Mouse (Mus musculus): Measurements from ENCODE around the gene Hmox2.
"Not testable (repeated sequence)": the region's sequence is repeated elsewhere in the genome, so short reads cannot be mapped to it uniquely, and the experiment has no call there.

The Hmox2 gene

DNA sequence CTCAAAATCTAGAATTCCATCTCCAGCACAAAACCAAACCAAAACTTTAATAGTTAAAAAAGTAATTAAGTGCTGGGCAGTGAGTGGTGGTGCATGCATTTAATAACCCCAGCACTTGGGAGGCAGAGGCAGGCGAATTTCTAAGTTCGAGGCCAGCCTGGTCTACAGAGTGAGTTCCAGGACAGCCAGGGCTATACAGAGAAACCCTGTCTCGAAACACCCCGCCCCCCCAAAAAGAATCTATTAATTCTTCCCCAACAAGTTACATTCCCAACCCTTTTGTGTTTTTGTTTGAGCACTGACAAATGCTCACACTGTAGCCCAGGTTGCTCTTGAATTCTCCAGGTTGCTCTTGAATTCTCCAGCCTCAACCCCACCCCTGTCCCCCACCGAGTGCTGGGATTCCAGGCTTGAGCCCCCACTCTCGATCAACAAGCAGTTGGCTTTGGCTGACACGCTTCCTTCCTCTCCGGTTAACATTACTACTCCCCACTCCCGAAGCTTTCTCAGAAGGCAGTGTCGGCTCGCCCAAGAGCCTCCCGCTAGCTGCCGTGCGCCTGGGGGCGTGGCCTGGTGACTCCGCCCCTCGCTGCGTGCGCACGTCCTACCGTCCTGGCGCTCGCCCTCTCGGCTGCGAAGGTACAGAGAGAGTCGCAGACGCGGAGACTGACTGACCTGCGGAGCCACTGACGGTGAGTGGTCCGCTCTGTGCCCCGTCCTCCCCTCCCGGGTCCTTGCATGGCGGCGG is at the start of gene Hmox2:
Gene Hmox2, plus strand, starts transcription at position 582 of the 748 bp plus-strand sequence.
- peak; percentile 82 for DNase-seq (ENCODE audit: low spot score)

- no peak for DNase-seq (ENCODE audit: low spot score)
Measured at GRCm38 (mm10) chr16:4676836-4677235, 49.3 kb upstream of the Hmox2 start.

DNA sequence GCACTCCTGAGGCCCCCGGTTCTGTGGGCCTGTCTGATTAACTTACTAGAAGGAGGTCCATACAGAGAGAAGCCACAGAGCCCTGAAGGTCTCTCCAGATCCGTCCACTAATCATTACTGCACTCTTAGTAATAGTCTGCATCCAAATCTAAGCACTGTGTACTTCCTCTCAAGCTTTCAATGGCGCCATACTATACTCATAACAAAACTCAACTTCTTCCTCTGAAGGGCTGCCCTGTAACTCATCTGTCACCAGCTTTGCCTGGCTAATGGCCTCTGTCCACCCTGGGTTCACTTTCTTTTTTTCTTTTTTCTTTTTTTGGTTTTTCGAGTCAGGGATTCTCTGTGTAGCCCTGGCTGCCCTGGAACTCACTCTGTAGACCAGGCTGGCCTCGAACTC is 48.1 kb upstream of the Hmox2 start:
- no peak for DNase-seq (ENCODE audit: low spot score)

DNA sequence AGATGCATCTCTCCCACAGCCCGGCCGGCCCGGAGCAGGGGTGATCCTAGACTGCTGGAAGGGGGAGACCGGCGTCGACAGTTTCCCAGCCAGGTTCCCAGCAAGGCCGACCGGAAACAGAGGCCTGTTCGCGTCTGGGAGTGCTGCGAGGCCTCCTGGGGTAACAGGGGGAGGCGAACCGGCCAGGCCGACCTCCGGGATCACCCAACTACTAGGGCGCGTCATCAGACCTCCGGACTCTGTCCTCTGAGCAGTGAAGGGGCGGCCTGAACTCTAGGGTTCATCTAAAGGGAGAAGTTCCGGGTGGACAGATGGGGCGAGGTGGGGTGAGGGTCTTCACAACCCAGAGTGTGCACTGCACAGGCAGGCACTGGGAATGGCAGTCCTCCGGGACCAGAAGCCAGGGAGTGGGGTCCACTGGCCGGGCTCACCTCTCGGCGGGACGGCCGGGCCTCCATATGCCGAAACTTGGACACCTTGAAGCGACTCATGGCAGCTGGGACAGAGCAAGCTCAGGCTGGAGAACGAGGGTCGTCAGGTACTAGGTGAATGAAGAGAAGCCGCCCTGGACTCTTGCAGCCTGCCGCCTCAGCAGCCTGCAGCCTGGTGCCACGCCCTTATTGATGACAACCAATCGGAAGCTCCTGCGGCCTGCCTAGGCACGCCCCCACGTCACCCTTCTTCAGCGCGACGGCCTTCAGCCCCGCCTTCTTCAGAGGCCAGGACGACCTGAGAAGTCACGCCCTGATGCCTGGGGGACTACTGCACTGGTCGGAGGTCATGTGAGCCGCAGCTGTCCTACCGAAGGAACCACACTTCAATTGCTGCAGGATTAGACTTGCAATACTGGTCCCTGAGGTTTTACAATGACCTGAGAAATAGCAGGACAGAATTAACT is 46.8 kb upstream of the Hmox2 start, which contains the start of gene Coro7:
Gene Coro7, minus strand, starts transcription at position 657 of the 898 bp plus-strand sequence.
- DNase-seq (ENCODE audit: low spot score) = peak; percentile 84

DNA sequence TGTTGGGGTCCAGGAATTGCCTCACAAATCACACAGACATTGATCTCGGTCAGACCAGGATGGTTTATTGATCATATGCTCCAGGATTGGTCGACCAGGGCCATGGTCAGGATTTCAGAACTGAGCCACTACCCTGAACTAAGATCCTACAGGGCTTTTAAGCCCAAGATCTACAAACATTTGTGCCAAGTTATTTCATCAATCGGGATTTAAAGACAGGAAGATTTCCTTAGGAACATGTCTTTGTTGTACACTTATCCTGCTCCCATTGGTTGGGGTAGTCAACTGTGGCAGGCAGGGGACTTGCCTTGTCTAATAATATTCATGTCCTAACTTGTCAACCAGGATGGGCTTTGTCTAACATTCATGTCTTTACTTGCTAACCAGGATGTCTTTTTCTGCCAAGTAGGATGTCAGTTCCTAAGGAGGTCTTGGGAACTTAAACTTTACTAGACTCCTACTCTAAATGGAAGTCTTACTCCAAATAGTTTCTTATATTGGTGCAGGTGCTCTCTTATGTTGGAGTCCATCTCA is 45.2 kb upstream of the Hmox2 start:
- not testable (repeated sequence) for DNase-seq (ENCODE audit: low spot score)

DNA sequence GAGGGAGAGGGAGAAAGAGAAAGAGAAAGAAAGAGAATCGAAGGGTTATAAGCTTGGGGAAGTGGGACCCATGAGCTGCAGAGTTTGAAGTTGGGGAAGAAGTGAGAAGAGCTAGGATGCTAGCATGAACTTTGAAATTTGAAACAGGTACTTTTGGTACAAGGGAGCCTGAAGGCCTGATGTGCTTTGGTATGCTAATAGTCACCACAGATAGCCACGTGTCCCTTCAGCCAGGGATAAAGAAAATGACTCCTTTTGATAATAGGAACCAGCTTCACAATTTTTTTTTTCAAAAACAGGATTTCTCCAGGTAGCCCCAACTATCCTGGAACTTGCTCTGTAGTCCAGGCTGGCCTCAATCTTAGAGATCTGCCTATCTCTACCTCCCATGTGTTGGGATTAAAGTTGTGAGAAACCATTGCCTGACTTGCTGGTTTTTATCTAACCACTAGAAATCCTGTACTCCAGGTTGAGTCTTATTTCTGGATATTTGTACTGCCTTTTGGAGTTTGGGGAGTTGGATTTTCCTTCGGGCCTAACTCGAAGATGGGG is 43.5 kb upstream of the Hmox2 start:
- DNase-seq (ENCODE audit: low spot score) = no peak

GRCm38 (mm10) chr16:4683193-4683580 is 43.0 kb upstream of the Hmox2 start:
- no peak for DNase-seq (ENCODE audit: low spot score)

- peak; percentile 89 for DNase-seq (ENCODE audit: low spot score)
Measured at GRCm38 (mm10) chr16:4683581-4684456, 42.3 kb upstream of the Hmox2 start.

DNA sequence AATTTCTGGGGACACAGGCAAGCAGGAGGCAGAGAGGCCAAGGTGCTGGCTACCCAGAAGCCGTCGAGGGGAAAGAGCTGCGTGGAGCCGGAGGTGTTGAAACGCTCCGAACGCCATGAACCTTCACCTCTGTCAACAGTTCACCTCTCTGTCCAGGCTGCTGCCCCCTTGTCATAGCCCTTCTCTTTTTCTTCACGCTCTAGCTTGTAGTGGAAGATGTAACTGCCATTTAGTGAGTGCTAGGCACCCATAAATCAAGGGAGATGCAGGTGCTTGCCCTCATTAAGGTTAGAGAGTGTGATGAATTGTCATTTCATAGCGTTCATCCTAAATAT is 41.7 kb upstream of the Hmox2 start:
- no peak for DNase-seq (ENCODE audit: low spot score)

DNA sequence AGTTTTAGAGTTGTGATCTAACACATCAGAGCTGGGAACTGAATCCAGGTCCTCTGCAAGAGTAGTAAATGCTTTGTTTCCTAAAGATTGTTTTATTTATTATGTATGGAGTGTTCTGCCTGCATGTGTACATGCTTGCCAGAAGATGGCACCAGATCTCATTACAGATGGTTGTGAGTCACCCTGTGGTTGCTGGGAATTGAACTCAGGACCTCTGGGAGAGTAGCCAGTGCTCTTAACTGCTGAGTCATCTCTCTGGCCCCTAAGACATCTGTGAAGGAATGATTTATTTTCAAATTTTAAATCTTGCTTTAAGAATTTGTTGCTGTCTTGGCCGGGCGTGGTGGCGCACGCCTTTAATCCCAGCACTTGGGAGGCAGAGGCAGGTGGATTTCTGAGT is 36.8 kb upstream of the Hmox2 start:
- not testable (repeated sequence) for DNase-seq (ENCODE audit: low spot score)

DNA sequence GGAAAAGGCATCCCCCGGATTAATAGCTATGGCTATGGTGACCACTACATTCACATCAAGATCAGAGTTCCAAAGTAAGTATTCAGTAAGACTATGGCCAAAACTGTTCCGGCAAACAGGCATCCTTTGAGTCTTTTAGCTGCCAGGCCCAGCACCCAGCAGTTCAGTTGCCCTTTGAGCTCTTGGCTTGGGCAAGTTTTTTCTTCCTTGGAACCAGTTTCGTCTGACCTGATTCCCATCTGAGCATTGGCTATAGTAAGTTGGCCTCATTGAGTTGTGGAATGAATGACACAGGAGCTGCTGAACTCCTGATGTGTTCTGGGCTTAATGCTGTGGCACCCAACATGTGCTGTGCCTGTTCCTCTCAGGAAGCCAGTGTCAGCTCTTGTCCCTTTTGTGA is 24.9 kb upstream of the Hmox2 start:
- DNase-seq (ENCODE audit: low spot score) = no peak

DNA sequence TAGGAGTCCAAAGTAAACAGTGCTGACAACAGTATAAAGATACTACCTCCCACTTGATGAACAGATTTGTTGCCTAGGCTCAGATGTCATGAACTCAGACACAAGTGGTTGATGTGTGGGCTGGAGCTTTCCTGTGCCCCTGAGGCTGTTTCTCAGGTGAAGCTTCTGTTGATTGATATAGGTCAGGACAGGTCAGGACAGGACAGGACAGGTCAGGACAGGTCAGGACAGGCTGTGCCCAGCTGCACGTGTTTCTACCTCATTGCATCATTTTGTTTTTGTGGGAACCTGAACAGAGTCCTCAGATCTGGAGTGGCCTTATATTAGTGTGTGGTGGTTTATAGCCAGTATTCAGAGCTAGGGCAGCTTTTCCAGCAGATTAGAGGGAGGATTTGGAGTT is 23.5 kb upstream of the Hmox2 start:
- no peak for DNase-seq (ENCODE audit: low spot score)

GRCm38 (mm10) chr16:4705541-4705940 is 20.6 kb upstream of the Hmox2 start:
- DNase-seq (ENCODE audit: low spot score) = no peak

DNA sequence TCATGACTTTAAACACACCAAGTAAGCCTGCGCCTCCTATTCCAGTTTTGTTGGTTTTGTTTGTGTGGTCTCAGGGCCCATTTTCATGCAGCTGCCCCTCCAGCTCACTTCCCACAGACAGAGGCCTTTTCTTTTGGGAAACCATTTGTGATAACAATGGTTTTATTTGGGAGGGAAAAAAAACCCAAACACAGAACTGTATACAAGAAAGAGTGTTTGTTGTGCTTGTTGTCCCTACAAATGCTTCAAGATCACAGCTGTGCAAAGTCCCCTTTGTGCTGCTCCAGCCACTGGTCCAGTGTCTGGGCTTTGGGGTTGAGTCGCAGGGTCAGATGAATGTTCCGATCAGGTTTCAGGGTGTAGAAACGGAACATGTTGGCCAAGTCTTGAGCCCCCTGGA is 15.0 kb upstream of the Hmox2 start:
- DNase-seq (ENCODE audit: low spot score) = no peak

DNA sequence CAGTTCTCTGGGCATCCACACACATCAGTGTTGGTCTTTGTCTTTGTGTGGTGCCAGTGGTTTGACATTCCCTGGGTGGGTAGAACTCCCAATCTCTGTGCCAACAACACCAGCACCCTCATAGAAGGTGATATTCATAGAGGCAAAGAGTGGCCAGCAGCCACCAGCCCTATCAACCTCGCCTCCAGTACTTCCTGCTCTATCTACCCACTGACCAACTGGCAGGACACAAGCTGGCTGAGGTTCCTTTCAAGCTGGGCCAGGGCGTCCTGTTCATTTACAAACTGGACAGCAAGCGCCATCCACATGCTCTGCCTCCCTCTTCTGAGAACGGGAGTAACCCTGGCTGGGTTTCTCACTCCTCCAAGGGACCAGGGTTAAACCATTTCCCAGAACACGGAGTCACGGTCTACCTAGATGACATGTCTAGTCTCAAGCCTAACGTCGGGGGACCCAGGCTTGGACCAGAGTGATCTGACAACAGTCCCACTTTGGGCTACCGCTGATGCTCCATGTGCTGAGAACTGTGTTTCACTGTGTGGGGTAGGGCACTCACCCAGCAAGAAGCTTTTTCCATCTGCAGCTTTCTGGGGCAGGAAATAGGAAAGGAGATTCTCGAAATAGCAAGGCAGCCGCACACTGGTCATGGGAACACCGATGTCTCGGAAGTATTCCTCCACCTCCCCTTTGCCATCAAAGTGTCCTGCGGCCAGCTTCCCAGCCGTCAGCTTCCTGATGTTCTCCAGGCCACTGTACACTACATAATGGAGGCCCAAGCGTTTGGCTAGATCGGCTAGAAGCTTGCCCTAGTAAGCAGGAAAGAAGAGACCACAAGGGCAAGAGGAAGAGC is 12.1 kb upstream of the Hmox2 start:
- no peak for DNase-seq (ENCODE audit: low spot score)

- no peak for DNase-seq (ENCODE audit: low spot score)
Measured at GRCm38 (mm10) chr16:4717866-4718265, 8.3 kb upstream of the Hmox2 start.

DNA sequence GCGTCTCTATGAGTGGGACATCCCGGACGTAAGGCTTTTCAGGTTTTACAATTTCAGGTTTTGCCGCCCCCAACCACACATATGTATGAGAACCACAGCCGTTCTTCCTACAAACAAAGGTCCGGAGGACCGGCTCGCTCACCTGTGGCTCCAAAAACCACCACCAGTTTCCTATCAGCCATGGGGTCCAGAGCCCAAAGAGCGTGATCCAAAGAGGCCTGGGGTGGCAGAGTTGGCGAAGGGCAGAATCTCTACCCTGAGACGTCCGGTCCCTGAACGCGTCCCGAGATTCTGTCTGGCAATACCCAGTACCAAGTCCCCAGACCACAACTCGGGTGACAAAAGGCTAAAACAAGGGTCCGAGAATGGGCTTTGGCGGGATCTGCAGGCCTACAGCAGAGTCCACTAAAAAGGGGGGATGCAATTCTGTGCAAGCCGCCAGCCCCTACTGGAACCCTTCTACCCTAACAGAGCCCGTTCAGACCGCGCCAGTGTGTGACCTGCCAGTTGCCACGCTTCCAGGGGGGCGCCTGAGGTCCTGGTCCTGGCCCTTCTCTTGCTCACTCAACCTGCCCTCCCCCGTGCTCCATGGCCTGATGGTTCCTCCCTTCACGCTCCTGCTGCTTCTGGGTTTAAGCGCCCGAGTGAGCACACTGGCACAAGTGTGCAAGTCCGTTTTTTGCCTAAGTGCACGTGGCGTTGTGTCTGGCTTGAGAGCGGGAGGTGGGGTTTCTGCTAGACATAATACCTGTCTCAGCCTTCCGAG is 7.2 kb upstream of the Hmox2 start, which contains the start of gene Nmral1:
Gene Nmral1, minus strand, starts transcription at position 604 of the 766 bp plus-strand sequence.
- peak; percentile 55 for DNase-seq (ENCODE audit: low spot score)

- DNase-seq (ENCODE audit: low spot score) = no peak
Measured at GRCm38 (mm10) chr16:4722128-4722914, 3.8 kb upstream of the Hmox2 start.

- DNase-seq (ENCODE audit: low spot score) = no peak
Measured at GRCm38 (mm10) chr16:4722915-4723209, 3.3 kb upstream of the Hmox2 start.
